Mouse (Mus musculus) liver, embryonic 14.5 days (tissue): ENCODE measurements around the gene Akap13. TPM values are rescaled to one million over a fixed set of nuclear protein-coding genes. Genes with fewer than 3 reads are reported as not detected.

Experiments
- ATAC-seq: fragments of 200-750 bp; cut with Nextera tagmentation; 2 replicates; pipeline ENCODE4 v1.8.0; 2017; ENCODE audit warnings: moderate number of reproducible peaks, mild to moderate bottlenecking, moderate library complexity; ENCODE audit not compliant: insufficient read depth
- DNase-seq, 3 experiments: peaks; one replicate each; pipeline ENCODE4 v3.0.0-alpha.2; 2012 to 2013; ENCODE audit warnings: low read depth in 3 of 3, low spot score in 3 of 3
- H3K27ac ChIP-seq: fragments of 300-500 bp; sonication (generic); 2 replicates; pipeline ENCODE4 v1.5.1; 2014; ENCODE audit warnings: moderate library complexity, mild to moderate bottlenecking, control low read depth, inconsistent platforms
- H3K27me3 ChIP-seq: fragments of 300-500 bp; sonication (generic); 2 replicates; pipeline ENCODE4 v1.6.1; 2014; ENCODE audit warnings: mild to moderate bottlenecking, low read length, moderate library complexity; ENCODE audit not compliant: control insufficient read depth, insufficient read depth
- H3K36me3 ChIP-seq: fragments of 300-500 bp; sonication (generic); replicated peaks from 2 replicates; pipeline ENCODE4 v1.6.1; 2014; ENCODE audit warnings: low read depth; ENCODE audit not compliant: control insufficient read depth, insufficient read depth
- H3K4me1 ChIP-seq, 2 experiments: fragments of 200-500 bp in 1 of 2; fragments of 300-500 bp in 1 of 2; sonication (generic) in 1 of 2; replicated peaks; 2 replicates each; pipeline ENCODE4 v1.6.1; 2012 to 2014; ENCODE audit warnings: antibody characterized with exemption in 1 of 2, inconsistent platforms in 1 of 2, low read length in 1 of 2; ENCODE audit not compliant: control insufficient read depth in 2 of 2, insufficient read depth in 2 of 2
- H3K4me2 ChIP-seq: fragments of 300-500 bp; sonication (generic); 2 replicates; pipeline ENCODE4 v1.6.1; 2014; ENCODE audit warnings: low read depth, mild to moderate bottlenecking, control low read depth, moderate library complexity
- H3K4me3 ChIP-seq, 2 experiments: fragments of 200-500 bp in 1 of 2; fragments of 300-500 bp in 1 of 2; sonication (generic) in 1 of 2; 2 replicates each; pipeline ENCODE4 v1.5.1; 2012 to 2014; ENCODE audit warnings: low read depth in 2 of 2, low read length in 2 of 2, mild to moderate bottlenecking in 2 of 2, control low read depth in 1 of 2, inconsistent platforms in 1 of 2, moderate library complexity in 1 of 2; ENCODE audit not compliant: insufficient read depth in 1 of 2
- H3K9ac ChIP-seq: fragments of 300-500 bp; sonication (generic); replicated peaks from 2 replicates; pipeline ENCODE4 v1.6.1; 2014; ENCODE audit warnings: mild to moderate bottlenecking, control low read depth, moderate library complexity
- H3K9me3 ChIP-seq: fragments of 300-500 bp; sonication (generic); 2 replicates; pipeline ENCODE4 v1.6.1; 2016; ENCODE audit warnings: low read length, mixed read lengths; ENCODE audit not compliant: control insufficient read depth
- CTCF ChIP-seq: IDR thresholded peaks from 2 replicates; pipeline ENCODE4 v1.5.1; 2016; ENCODE audit warnings: antibody characterized with exemption, low read depth, control low read depth
- EP300 ChIP-seq: IDR thresholded peaks from 2 replicates; pipeline ENCODE4 v1.6.1; 2016; ENCODE audit warnings: antibody characterized with exemption, low read depth
- WGBS: fragments of 180-500 bp; shearing (Covaris S2); extraction: QIAGEN DNeasy Blood & Tissue Kit; methylation state at CpG from one replicate; pipeline ENCODE4 v1.1.7; 2014; ENCODE audit not compliant: insufficient replicate concordance; 5-methylcytosine and 5-hydroxymethylcytosine counted together
- polyA plus RNA-seq, 2 experiments: library from polyadenylated mRNA; depleted of rRNA in 1 of 2; stranded (reverse) in 1 of 2; unstranded in 1 of 2; fragments of >200 nt; fragmentation: Nextera tagmentation in 1 of 2; extraction: Ambion mirVana in 1 of 2; gene quantifications; 2 replicates each; pipeline versions ENCODE4 v1.2.1 to v1.2.3; 2012 to 2014

Akap13 gene
- polyA plus RNA-seq, 2 experiments: 9.0 to 28.1 TPM

- H3K4me3 ChIP-seq: peak overlapping the region; percentile 72 to 78
- H3K9me3 ChIP-seq: no peaks in the 10 kb centered on the region
- peak overlapping the region; percentile 84 for H3K9ac ChIP-seq
- TF ChIP-seq CTCF (no peak), EP300 (no peak)
- 3% methylated on average over 13 of the region's 13 CpGs for WGBS
- H3K36me3 ChIP-seq: peaks cover 34% of the 10 kb centered on the region
- no peaks in the 10 kb centered on the region for H3K27me3 ChIP-seq
- DNase-seq: no peak
- peak; percentile 55 for ATAC-seq
- peak overlapping the region; percentile 49 for H3K27ac ChIP-seq
- peak overlapping the region; percentile 71 for H3K4me2 ChIP-seq
- H3K4me1 ChIP-seq: peaks cover 6 to 9% of the 10 kb centered on the region in 2 experiments
These were observed 326.1 kb downstream of the Akap13 start for GRCm38 (mm10) chr7:75781298-75781947.

GRCm38 (mm10) chr7:75781948-75782722 lies 326.8 kb downstream of the Akap13 start:
- Histone ChIP-seq H3K27me3 (no peaks in the 10 kb centered on the region), H3K9me3 (no peaks in the 10 kb centered on the region), H3K4me1 (peaks cover 6 to 9% of the 10 kb centered on the region in 2 experiments), H3K27ac (peak overlapping the region; percentile 49), H3K9ac (peak overlapping the region; percentile 84), H3K4me2 (peak overlapping the region; percentile 71), H3K4me3 (peak overlapping the region; percentile 72 to 78), H3K36me3 (peaks cover 26% of the 10 kb centered on the region)
- TF ChIP-seq EP300: no peak
- no peak; the same call in 1 of the 2 replicates for TF ChIP-seq CTCF
- ATAC-seq: peak; percentile 96
- WGBS: 4% methylated on average over 36 of the region's 36 CpGs
- peak; percentile 91 to 92 (median 92) for DNase-seq

- Histone ChIP-seq H3K36me3 (peaks cover 21% of the 10 kb centered on the region), H3K4me1 (peaks cover 6 to 15% of the 10 kb centered on the region in 2 experiments), H3K4me2 (peak overlapping the region; percentile 71), H3K27ac (no peak overlapping the region; the same call in 1 of the 2 replicates), H3K4me3 (peak overlapping the region; percentile 72 to 78), H3K27me3 (no peaks in the 10 kb centered on the region), H3K9ac (peak overlapping the region; percentile 84), H3K9me3 (no peaks in the 10 kb centered on the region)
- 66% methylated on average over 3 of the region's 3 CpGs for WGBS
- TF ChIP-seq CTCF (no peak), EP300 (no peak)
- DNase-seq (no peak), ATAC-seq (no peak)
These were observed 327.3 kb downstream of the Akap13 start for GRCm38 (mm10) chr7:75782723-75783011.

GRCm38 (mm10) chr7:75785388-75786328 lies 330.3 kb downstream of the Akap13 start:
- no peaks in the 10 kb centered on the region for H3K9me3 ChIP-seq
- TF ChIP-seq EP300 (no peak), CTCF (no peak)
- DNase-seq (no peak), ATAC-seq (no peak)
- no peak overlapping the region for H3K4me2 ChIP-seq
- no peaks in the 10 kb centered on the region for H3K27me3 ChIP-seq
- H3K27ac ChIP-seq: no peak overlapping the region
- H3K4me3 ChIP-seq: no peak overlapping the region
- H3K4me1 ChIP-seq: peaks cover 6 to 20% of the 10 kb centered on the region in 2 experiments
- no peaks in the 10 kb centered on the region for H3K36me3 ChIP-seq
- no peak overlapping the region for H3K9ac ChIP-seq
- WGBS: 79% methylated on average over 14 of the region's 14 CpGs
